Mouse (Mus musculus) neural tube, embryonic 13.5 days (tissue): Measurements from ENCODE around the gene Gimd1. TPM values are rescaled to one million over a fixed set of nuclear protein-coding genes. Genes with fewer than 3 reads are reported as not detected.
A peak's percentile ranks its signal among the peaks of the same experiment; 100 is the strongest.

ENCODE experiments used
- ATAC-seq: fragments of 200-750 bp; cut with Nextera tagmentation; 2 replicates; pipeline ENCODE4 v1.8.0; 2017; ENCODE audit warnings: low read depth, mild to moderate bottlenecking, moderate TSS enrichment, moderate library complexity
- H3K27ac ChIP-seq: fragments of 300-500 bp; sonication (generic); replicated peaks from 2 replicates; pipeline ENCODE4 v1.5.1; 2015; ENCODE audit warnings: moderate library complexity, mild to moderate bottlenecking, inconsistent platforms
- H3K27me3 ChIP-seq: fragments of 300-500 bp; sonication (generic); 2 replicates; pipeline ENCODE4 v1.6.1; 2015; ENCODE audit warnings: mild to moderate bottlenecking, inconsistent platforms
- H3K36me3 ChIP-seq: fragments of 300-500 bp; sonication (generic); 2 replicates; pipeline ENCODE4 v1.6.1; 2015; ENCODE audit warnings: mild to moderate bottlenecking, inconsistent platforms
- H3K4me1 ChIP-seq: fragments of 300-500 bp; sonication (generic); replicated peaks from 2 replicates; pipeline ENCODE4 v1.6.1; 2015; ENCODE audit warnings: inconsistent platforms
- H3K4me2 ChIP-seq: fragments of 300-500 bp; sonication (generic); 2 replicates; pipeline ENCODE4 v1.6.1; 2015; ENCODE audit warnings: inconsistent platforms, mild to moderate bottlenecking, moderate library complexity
- H3K4me3 ChIP-seq: fragments of 300-500 bp; sonication (generic); 2 replicates; pipeline ENCODE4 v1.5.1; 2015; ENCODE audit warnings: mild to moderate bottlenecking, inconsistent platforms
- H3K9ac ChIP-seq: fragments of 300-500 bp; sonication (generic); 2 replicates; pipeline ENCODE4 v1.6.1; 2015; ENCODE audit warnings: moderate library complexity, mild to moderate bottlenecking, inconsistent platforms
- H3K9me3 ChIP-seq: fragments of 300-500 bp; sonication (generic); 2 replicates; pipeline ENCODE4 v1.6.1; 2016; ENCODE audit warnings: inconsistent platforms
- WGBS: fragments of 180-500 bp; shearing (Covaris S2); methylation state at CpG from one replicate; pipeline ENCODE4 v1.1.7; 2015; 5-methylcytosine and 5-hydroxymethylcytosine counted together
- polyA plus RNA-seq: library from polyadenylated mRNA; unstranded; fragments of >200 nt; fragmentation: Nextera tagmentation; extraction: Ambion mirVana; gene quantifications from 2 replicates; pipeline ENCODE4 v1.2.1, GENCODE M21; 2015

The Gimd1 gene
- polyA plus RNA-seq, 1 experiment from 2014 or later, result not detected

- Histone ChIP-seq H3K9ac (no peak overlapping the region), H3K4me2 (no peak overlapping the region), H3K27ac (no peak overlapping the region), H3K4me3 (no peak overlapping the region), H3K9me3 (no peaks in the 10 kb centered on the region), H3K36me3 (no peaks in the 10 kb centered on the region), H3K27me3 (no peaks in the 10 kb centered on the region), H3K4me1 (no peaks in the 10 kb centered on the region)
- WGBS, result 91% methylated on average over 7 of the region's 7 CpGs
- no peak for ATAC-seq
These were observed 19.7 kb downstream of the Gimd1 start for GRCm38 (mm10) chr3:132649368-132649767.

GRCm38 (mm10) chr3:132650191-132650590 lies 20.6 kb downstream of the Gimd1 start:
- H3K4me3 ChIP-seq, result no peak overlapping the region
- ATAC-seq, result no peak

GRCm38 (mm10) chr3:132651776-132652175 lies 22.2 kb downstream of the Gimd1 start:
- Histone ChIP-seq H3K27ac (no peak overlapping the region), H3K27me3 (no peaks in the 10 kb centered on the region), H3K9ac (no peak overlapping the region), H3K9me3 (no peaks in the 10 kb centered on the region), H3K4me3 (no peak overlapping the region), H3K36me3 (no peaks in the 10 kb centered on the region), H3K4me1 (no peaks in the 10 kb centered on the region), H3K4me2 (no peak overlapping the region)
- WGBS, result 85% methylated on average over 3 of the region's 3 CpGs
- no peak for ATAC-seq

More at GRCm38 (mm10) chr3:132650191-132650590, 20.6 kb downstream of the Gimd1 start:
- Histone ChIP-seq H3K9me3 (no peaks in the 10 kb centered on the region), H3K9ac (no peak overlapping the region), H3K27me3 (no peaks in the 10 kb centered on the region), H3K36me3 (no peaks in the 10 kb centered on the region), H3K27ac (no peak overlapping the region), H3K4me2 (no peak overlapping the region), H3K4me1 (no peaks in the 10 kb centered on the region)
- WGBS, result 88% methylated on average over 5 of the region's 5 CpGs

GRCm38 (mm10) chr3:132653959-132654358 lies 24.3 kb downstream of the Gimd1 start:
- Histone ChIP-seq H3K27me3 (no peaks in the 10 kb centered on the region), H3K9ac (no peak overlapping the region), H3K36me3 (peaks cover 7% of the 10 kb centered on the region), H3K4me1 (no peaks in the 10 kb centered on the region), H3K4me3 (no peak overlapping the region), H3K4me2 (no peak overlapping the region), H3K27ac (no peak overlapping the region), H3K9me3 (no peaks in the 10 kb centered on the region)
- no peak for ATAC-seq
- 91% methylated on average over 7 of the region's 7 CpGs for WGBS

GRCm38 (mm10) chr3:132655955-132656354 lies 26.3 kb downstream of the Gimd1 start:
- Histone ChIP-seq H3K4me1 (no peaks in the 10 kb centered on the region), H3K36me3 (peaks cover 27% of the 10 kb centered on the region), H3K9me3 (no peaks in the 10 kb centered on the region), H3K9ac (no peak overlapping the region), H3K27me3 (no peaks in the 10 kb centered on the region), H3K27ac (no peak overlapping the region), H3K4me3 (no peak overlapping the region), H3K4me2 (no peak overlapping the region)
- no peak for ATAC-seq
- WGBS, result 61% methylated on average over 2 of the region's 2 CpGs

GRCm38 (mm10) chr3:132677494-132677893 lies 47.9 kb downstream of the Gimd1 start:
- no peaks in the 10 kb centered on the region for H3K9me3 ChIP-seq
- H3K27me3 ChIP-seq, result no peaks in the 10 kb centered on the region
- no peak overlapping the region for H3K9ac ChIP-seq
- H3K4me2 ChIP-seq, result no peak overlapping the region
- peaks cover 21% of the 10 kb centered on the region for H3K36me3 ChIP-seq
- no peak for ATAC-seq
- no peak overlapping the region for H3K4me3 ChIP-seq
- peaks cover 9% of the 10 kb centered on the region for H3K4me1 ChIP-seq
- 91% methylated on average over 2 of the region's 2 CpGs for WGBS
- no peak overlapping the region for H3K27ac ChIP-seq

- ATAC-seq, result peak; percentile 98
- WGBS, result under 1% methylated on average over 42 of the region's 42 CpGs
- H3K27me3 ChIP-seq, result no peaks in the 10 kb centered on the region
- no peaks in the 10 kb centered on the region for H3K36me3 ChIP-seq
- H3K9me3 ChIP-seq, result no peaks in the 10 kb centered on the region
- H3K9ac ChIP-seq, result peak within 1 kb of the TSS; percentile 90
- peak within 1 kb of the TSS; percentile 91 for H3K27ac ChIP-seq
- peak within 1 kb of the TSS; percentile 84 for H3K4me3 ChIP-seq
- H3K4me1 ChIP-seq, result peaks cover 31% of the 10 kb centered on the region
- peak within 1 kb of the TSS; percentile 86 for H3K4me2 ChIP-seq
These were observed 54.0 kb downstream of the Gimd1 start, which contains the start of gene Tbck for GRCm38 (mm10) chr3:132683447-132684230. TSS of gene Tbck (plus strand) at chr3:132684144.

- peak within 1 kb of the TSS; percentile 84 for H3K4me3 ChIP-seq
- H3K36me3 ChIP-seq, result 0 out of 2 replicates have a peak, but pooled peaks cover 3% of the 10 kb centered on the region
- H3K27me3 ChIP-seq, result no peaks in the 10 kb centered on the region
- no peak for ATAC-seq
- H3K4me1 ChIP-seq, result peaks cover 31% of the 10 kb centered on the region
- H3K4me2 ChIP-seq, result peak within 1 kb of the TSS; percentile 86
- no peaks in the 10 kb centered on the region for H3K9me3 ChIP-seq
- WGBS, result 3% methylated on average over 27 of the region's 27 CpGs
- H3K27ac ChIP-seq, result peak within 1 kb of the TSS; percentile 91
- H3K9ac ChIP-seq, result peak within 1 kb of the TSS; percentile 90
These were observed 54.8 kb downstream of the Gimd1 start, which contains the start of gene Aimp1 for GRCm38 (mm10) chr3:132684231-132684928. TSS of gene Aimp1 (minus strand) at chr3:132684370.

Other genes starting within 250 kb of the Gimd1 start
- 34.1 and 34.4 TPM in 2 replicates for gene Tbck, start 54.3 kb downstream of the Gimd1 start, polyA plus RNA-seq
- 65.5 and 71.7 TPM in 2 replicates for gene Aimp1, start 54.5 kb downstream of the Gimd1 start, polyA plus RNA-seq